Mouse (Mus musculus) midbrain, embryonic 16.5 days (tissue): ENCODE data around the gene Actn1. TPM values are rescaled to one million over a fixed set of nuclear protein-coding genes. Genes with fewer than 3 reads are reported as not detected.
A peak's percentile ranks its signal among the peaks of the same experiment; 100 is the strongest.

ENCODE experiments used
- ATAC-seq: fragments of 200-750 bp; cut with Nextera tagmentation; 2 replicates; pipeline ENCODE4 v1.8.0; 2017; ENCODE audit warnings: moderate TSS enrichment
- H3K27ac ChIP-seq: fragments of 300-500 bp; sonication (generic); 2 replicates; pipeline ENCODE4 v1.5.1; 2014; ENCODE audit warnings: mild to moderate bottlenecking, low read length, mixed read lengths
- H3K27me3 ChIP-seq: fragments of 300-500 bp; sonication (generic); 2 replicates; pipeline ENCODE4 v1.6.1; 2014; ENCODE audit warnings: low read depth, low read length, mixed read lengths; ENCODE audit not compliant: control insufficient read depth, insufficient read depth
- H3K36me3 ChIP-seq: fragments of 300-500 bp; sonication (generic); 2 replicates; pipeline ENCODE4 v1.6.1; 2014; ENCODE audit warnings: mild to moderate bottlenecking, low read length, moderate library complexity, mixed read lengths; ENCODE audit not compliant: control insufficient read depth, insufficient read depth
- H3K4me1 ChIP-seq: fragments of 300-500 bp; sonication (generic); 2 replicates; pipeline ENCODE4 v1.6.1; 2014; ENCODE audit warnings: mild to moderate bottlenecking, low read length, mixed read lengths; ENCODE audit not compliant: control insufficient read depth, insufficient read depth
- H3K4me2 ChIP-seq: fragments of 300-500 bp; sonication (generic); 2 replicates; pipeline ENCODE4 v1.6.1; 2014; ENCODE audit warnings: mild to moderate bottlenecking, low read length, mixed read lengths
- H3K4me3 ChIP-seq: fragments of 300-500 bp; sonication (generic); 2 replicates; pipeline ENCODE4 v1.5.1; 2014; ENCODE audit warnings: low read depth, mild to moderate bottlenecking, low read length, moderate library complexity, mixed read lengths
- H3K9ac ChIP-seq: fragments of 300-500 bp; sonication (generic); 2 replicates; pipeline ENCODE4 v1.6.1; 2014; ENCODE audit warnings: low read depth, low read length, mixed read lengths
- H3K9me3 ChIP-seq: fragments of 300-500 bp; sonication (generic); replicated peaks from 2 replicates; pipeline ENCODE4 v1.6.1; 2014; ENCODE audit warnings: mild to moderate bottlenecking, low read length, mixed read lengths; ENCODE audit not compliant: control insufficient read depth, poor library complexity, severe bottlenecking
- WGBS: fragments of 180-500 bp; shearing (Covaris S2); extraction: QIAGEN DNeasy Blood & Tissue Kit; methylation state at CpG from one replicate; pipeline ENCODE4 v1.1.7; 2014; 5-methylcytosine and 5-hydroxymethylcytosine counted together
- polyA plus RNA-seq: library from polyadenylated mRNA; unstranded; fragments of >200 nt; fragmentation: Nextera tagmentation; extraction: Ambion mirVana; gene quantifications from 2 replicates; pipeline ENCODE4 v1.2.1, GENCODE M21; 2015

The Actn1 gene
- polyA plus RNA-seq, 1 experiment from 2014 or later: 6.6 TPM

GRCm38 (mm10) chr12:80133011-80133545 is 127.1 kb downstream of the Actn1 start:
- Histone ChIP-seq H3K9ac (no peak overlapping the region), H3K27me3 (no peaks in the 10 kb centered on the region), H3K4me2 (no peak overlapping the region), H3K4me1 (peaks cover 21% of the 10 kb centered on the region), H3K9me3 (no peaks in the 10 kb centered on the region), H3K27ac (no peak overlapping the region), H3K4me3 (no peak overlapping the region), H3K36me3 (no peaks in the 10 kb centered on the region)
- WGBS: 38% methylated on average over 9 of the region's 9 CpGs
- peak; percentile 34 for ATAC-seq

- ATAC-seq: peak; percentile 92
- H3K9me3 ChIP-seq: no peaks in the 10 kb centered on the region
- WGBS: under 1% methylated on average over 64 of the region's 66 CpGs
- peaks cover 21% of the 10 kb centered on the region for H3K4me1 ChIP-seq
- peak overlapping the region; percentile 65 for H3K4me3 ChIP-seq
- H3K9ac ChIP-seq: peak overlapping the region; percentile 80
- no peaks in the 10 kb centered on the region for H3K36me3 ChIP-seq
- peak overlapping the region; percentile 82 for H3K4me2 ChIP-seq
- peak overlapping the region; percentile 94 for H3K27ac ChIP-seq
- H3K27me3 ChIP-seq: no peaks in the 10 kb centered on the region
These were observed 127.7 kb downstream of the Actn1 start for GRCm38 (mm10) chr12:80132250-80133003.

DNA sequence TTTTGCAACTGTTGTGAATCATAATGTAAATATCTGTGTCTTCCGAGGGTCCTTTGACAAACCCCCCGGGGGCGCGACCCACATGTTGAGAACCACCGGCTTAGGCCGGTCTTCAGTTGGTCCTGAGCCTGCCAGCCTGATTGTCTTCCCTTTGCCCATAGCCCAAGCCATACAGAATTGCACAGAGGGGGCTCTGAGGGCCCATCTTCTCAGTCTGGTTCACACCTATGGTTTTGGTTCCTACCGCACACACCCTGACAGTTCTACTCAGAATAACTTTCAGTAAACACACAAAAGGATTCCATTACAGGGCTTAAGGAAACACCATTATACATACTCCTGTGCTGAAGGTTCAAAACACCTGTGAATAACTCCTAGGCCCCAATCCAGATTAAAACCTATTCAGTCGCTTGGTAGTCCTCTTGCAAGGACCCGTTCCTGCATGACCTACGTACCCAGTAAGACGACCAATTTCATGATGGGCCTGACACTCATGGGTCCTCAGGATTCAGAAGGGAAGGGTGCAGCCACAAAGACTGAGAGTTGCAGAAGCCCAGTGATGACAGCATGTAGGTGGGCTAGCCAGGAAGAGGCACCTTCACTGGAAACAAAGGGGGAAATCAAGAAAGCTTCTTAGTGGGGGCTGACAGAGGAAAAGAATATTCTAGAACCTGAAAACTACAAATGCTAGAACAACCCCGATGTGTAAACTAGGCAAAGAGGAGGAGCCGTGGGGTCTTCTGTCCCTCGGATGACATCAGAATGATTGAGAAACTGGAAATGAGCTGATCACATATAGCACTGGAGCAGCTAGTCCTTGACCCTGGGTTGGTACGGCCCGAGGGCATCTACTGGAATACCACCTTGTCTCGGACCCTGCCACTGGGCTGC is 128.6 kb downstream of the Actn1 start:
- Histone ChIP-seq H3K4me2 (peak overlapping the region; percentile 82), H3K4me1 (peaks cover 21% of the 10 kb centered on the region), H3K9ac (peak overlapping the region; percentile 80), H3K27ac (peak overlapping the region; percentile 94), H3K9me3 (no peaks in the 10 kb centered on the region), H3K27me3 (no peaks in the 10 kb centered on the region), H3K4me3 (peak overlapping the region; percentile 65), H3K36me3 (no peaks in the 10 kb centered on the region)
- peak; percentile 25; the same call in 1 of the 2 replicates for ATAC-seq
- 50% methylated on average over 17 of the region's 17 CpGs for WGBS

- H3K27ac ChIP-seq: peak overlapping the region; percentile 94
- H3K4me2 ChIP-seq: peak overlapping the region; percentile 82
- H3K27me3 ChIP-seq: no peaks in the 10 kb centered on the region
- ATAC-seq: 0 out of 2 replicates have a peak, but pooled peaks have one; percentile 14
- peaks cover 21% of the 10 kb centered on the region for H3K4me1 ChIP-seq
- WGBS: 5% methylated on average over 5 of the region's 6 CpGs
- no peak overlapping the region for H3K4me3 ChIP-seq
- H3K9me3 ChIP-seq: no peaks in the 10 kb centered on the region
- H3K9ac ChIP-seq: 0 out of 2 replicates have a peak overlapping the region, but pooled peaks have one; percentile 25
- H3K36me3 ChIP-seq: no peaks in the 10 kb centered on the region
These were observed 129.4 kb downstream of the Actn1 start for GRCm38 (mm10) chr12:80130558-80131358.

DNA sequence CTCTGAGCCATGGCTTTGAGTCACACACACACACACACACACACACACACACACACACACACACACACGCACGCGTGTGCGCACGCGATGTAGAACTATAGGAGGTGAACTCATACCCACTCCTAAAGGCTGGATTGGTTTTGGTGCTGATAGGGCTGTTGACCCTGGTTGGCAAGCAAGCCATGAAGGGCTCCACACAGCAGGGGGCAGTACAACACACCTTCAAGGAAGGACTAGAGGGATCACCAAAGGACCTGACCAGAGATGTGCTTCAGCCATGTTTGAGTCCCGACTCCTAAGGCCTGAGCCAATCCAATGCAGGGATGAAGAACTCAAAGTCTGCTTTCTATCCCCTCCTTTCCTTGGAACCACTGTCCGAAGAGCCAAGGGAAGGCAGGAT is 130.6 kb downstream of the Actn1 start:
- Histone ChIP-seq H3K4me1 (peaks cover 21% of the 10 kb centered on the region), H3K27ac (no peak overlapping the region), H3K36me3 (no peaks in the 10 kb centered on the region), H3K9ac (no peak overlapping the region), H3K9me3 (no peaks in the 10 kb centered on the region), H3K4me3 (no peak overlapping the region), H3K27me3 (no peaks in the 10 kb centered on the region), H3K4me2 (no peak overlapping the region)
- no peak for ATAC-seq
- WGBS: 97% methylated on average over 8 of the region's 8 CpGs

GRCm38 (mm10) chr12:80127191-80127762 is 132.9 kb downstream of the Actn1 start:
- no peak for ATAC-seq
- H3K27ac ChIP-seq: no peak overlapping the region
- peaks cover 29% of the 10 kb centered on the region for H3K4me1 ChIP-seq
- no peak overlapping the region for H3K4me2 ChIP-seq
- H3K27me3 ChIP-seq: no peaks in the 10 kb centered on the region
- no peak overlapping the region for H3K9ac ChIP-seq
- H3K4me3 ChIP-seq: no peak overlapping the region
- 85% methylated on average over 5 of the region's 5 CpGs for WGBS
- no peaks in the 10 kb centered on the region for H3K36me3 ChIP-seq
- no peaks in the 10 kb centered on the region for H3K9me3 ChIP-seq

DNA sequence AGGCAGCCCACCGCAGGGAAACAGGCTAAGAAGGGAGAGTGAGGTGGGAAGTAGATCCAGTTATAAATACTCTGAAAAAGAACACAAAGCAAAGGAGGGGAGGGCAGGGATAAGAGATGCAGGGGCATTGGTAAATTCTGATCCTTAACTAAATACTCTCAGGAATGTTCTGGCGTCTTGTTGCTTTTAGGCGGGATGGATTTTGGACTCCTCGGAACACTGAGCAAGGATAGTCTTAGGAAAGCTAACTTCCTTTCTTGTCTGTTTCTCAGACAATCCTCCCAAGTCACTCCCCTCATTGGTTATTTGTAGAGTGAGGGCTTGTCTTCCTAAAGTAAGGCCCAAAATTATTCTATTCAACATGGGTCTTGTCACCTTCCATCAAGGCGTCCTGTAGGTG is 134.9 kb downstream of the Actn1 start:
- ATAC-seq: no peak

GRCm38 (mm10) chr12:80124756-80125155 is 135.4 kb downstream of the Actn1 start:
- Histone ChIP-seq H3K4me2 (no peak overlapping the region), H3K27me3 (no peaks in the 10 kb centered on the region), H3K9ac (no peak overlapping the region), H3K4me3 (no peak overlapping the region), H3K9me3 (no peaks in the 10 kb centered on the region), H3K27ac (no peak overlapping the region), H3K4me1 (peaks cover 7% of the 10 kb centered on the region), H3K36me3 (0 out of 2 replicates have a peak, but pooled peaks cover 4% of the 10 kb centered on the region)
- no peak for ATAC-seq
- 78% methylated on average over 3 of the region's 3 CpGs for WGBS

More for the DNA sequence above, 134.9 kb downstream of the Actn1 start:
- Histone ChIP-seq H3K4me2 (no peak overlapping the region), H3K4me3 (no peak overlapping the region), H3K9me3 (no peaks in the 10 kb centered on the region), H3K4me1 (peaks cover 11% of the 10 kb centered on the region), H3K36me3 (0 out of 2 replicates have a peak, but pooled peaks cover 2% of the 10 kb centered on the region), H3K27ac (no peak overlapping the region), H3K9ac (no peak overlapping the region), H3K27me3 (no peaks in the 10 kb centered on the region)
- 86% methylated on average over 5 of the region's 5 CpGs for WGBS
